Mouse (Mus musculus): Measurements from ENCODE around the gene Alg14. TPM values are rescaled to one million over a fixed set of nuclear protein-coding genes. Genes with fewer than 3 reads are reported as not detected.

Alg14 gene
- polyA plus RNA-seq, 1 experiment from 2014 or later, result 33.5 TPM

- Histone ChIP-seq H3K4me3 (no peak overlapping the region), H3K9me3 (no peaks in the 10 kb centered on the region), H3K27me3 (replicated peaks) (no peaks in the 10 kb centered on the region), H3K4me1 (no peaks in the 10 kb centered on the region), H3K36me3 (no peaks in the 10 kb centered on the region), H3K9ac (no peak overlapping the region), H3K27ac (no peak overlapping the region), H3K4me2 (replicated peaks) (no peak overlapping the region)
- WGBS, result 85% methylated on average over 5 of the region's 5 CpGs
- no peak for ATAC-seq (ENCODE audit: low FRiP score, low read depth)
These were observed 113.5 kb downstream of the Alg14 start for GRCm38 (mm10) chr3:121405101-121405500.

- WGBS, result 80% methylated on average over 9 of the region's 9 CpGs
- H3K9ac ChIP-seq, result no peak overlapping the region
- no peak overlapping the region for H3K27ac ChIP-seq
- H3K36me3 ChIP-seq, result no peaks in the 10 kb centered on the region
- H3K9me3 ChIP-seq, result no peaks in the 10 kb centered on the region
- H3K4me1 ChIP-seq, result no peaks in the 10 kb centered on the region
- ATAC-seq (ENCODE audit: low FRiP score, low read depth), result no peak
- H3K4me2 ChIP-seq (replicated peaks), result no peak overlapping the region
- H3K4me3 ChIP-seq, result no peak overlapping the region
- no peaks in the 10 kb centered on the region for H3K27me3 ChIP-seq (replicated peaks)
These were observed 115.8 kb downstream of the Alg14 start for GRCm38 (mm10) chr3:121407417-121407816.

GRCm38 (mm10) chr3:121408386-121408785 lies 116.8 kb downstream of the Alg14 start:
- no peaks in the 10 kb centered on the region for H3K4me1 ChIP-seq
- no peaks in the 10 kb centered on the region for H3K36me3 ChIP-seq
- no peaks in the 10 kb centered on the region for H3K9me3 ChIP-seq
- no peak for ATAC-seq (ENCODE audit: low FRiP score, low read depth)
- no peaks in the 10 kb centered on the region for H3K27me3 ChIP-seq (replicated peaks)
- H3K9ac ChIP-seq, result no peak overlapping the region
- H3K4me3 ChIP-seq, result no peak overlapping the region
- 89% methylated on average over 3 of the region's 3 CpGs for WGBS
- no peak overlapping the region for H3K4me2 ChIP-seq (replicated peaks)
- H3K27ac ChIP-seq, result no peak overlapping the region

- ATAC-seq (ENCODE audit: low FRiP score, low read depth), result no peak
- H3K4me3 ChIP-seq, result no peak overlapping the region
These were observed 119.9 kb downstream of the Alg14 start for GRCm38 (mm10) chr3:121411450-121411849.

More at GRCm38 (mm10) chr3:121411450-121411849, 119.9 kb downstream of the Alg14 start:
- H3K4me1 ChIP-seq, result no peaks in the 10 kb centered on the region
- H3K27me3 ChIP-seq (replicated peaks), result no peaks in the 10 kb centered on the region
- H3K27ac ChIP-seq, result no peak overlapping the region
- H3K4me2 ChIP-seq (replicated peaks), result no peak overlapping the region
- no peaks in the 10 kb centered on the region for H3K36me3 ChIP-seq
- no peak overlapping the region for H3K9ac ChIP-seq
- H3K9me3 ChIP-seq, result no peaks in the 10 kb centered on the region
- WGBS, result 44% methylated on average over 6 of the region's 6 CpGs

Other genes with a start within 250 kb of the Alg14 start
- gene Rwdd3, start 120.1 kb upstream of the Alg14 start, polyA plus RNA-seq (2016; fragmentation: Nextera tagmentation; extraction: Ambion mirVana), result 5.3 and 6.3 TPM in 2 replicates
- 0.60 and 0.82 TPM in 2 replicates for gene Tmem56, start 8.7 kb upstream of the Alg14 start, polyA plus RNA-seq (2016; fragmentation: Nextera tagmentation; extraction: Ambion mirVana)
- 909 and 919 TPM in 2 replicates for gene Cnn3, start 134.7 kb downstream of the Alg14 start, polyA plus RNA-seq (2016; fragmentation: Nextera tagmentation; extraction: Ambion mirVana)
- 0.53 and 0.86 TPM in 2 replicates for gene Slc44a3, start 240.6 kb downstream of the Alg14 start, polyA plus RNA-seq (2016; fragmentation: Nextera tagmentation; extraction: Ambion mirVana)